Mouse (Mus musculus): ENCODE data around the gene Selenoo. TPM values are rescaled to one million over a fixed set of nuclear protein-coding genes. Genes with fewer than 3 reads are reported as not detected.

Selenoo gene
- total and polyA plus RNA-seq, 2 experiments, result 91.0 to 122 TPM

DNA sequence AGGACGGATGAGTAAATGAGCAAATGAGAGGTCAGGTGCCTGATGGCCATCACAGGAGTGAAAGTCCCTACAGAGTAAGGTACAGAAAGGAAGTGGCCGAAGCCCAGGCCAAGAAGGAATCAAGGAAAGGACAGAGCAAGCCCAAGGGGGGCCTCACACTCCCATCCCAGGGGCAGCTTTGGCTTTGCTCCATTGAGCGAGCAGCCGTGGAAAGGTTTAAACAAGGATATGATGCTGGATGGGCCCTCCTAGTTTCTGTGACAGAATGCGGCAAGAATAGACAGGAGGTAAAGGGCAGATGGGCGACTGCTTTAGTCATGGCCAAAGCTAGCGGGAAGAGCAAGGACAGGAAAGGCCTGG lies 49.1 kb downstream of the Selenoo start:
- no peak overlapping the region for H3K9ac ChIP-seq (ENCODE audit: low read depth, low read length)
- no peak for DNase-seq (ENCODE audit: extremely low read depth, low read depth, low spot score)
- H3K4me1 ChIP-seq (ENCODE audit: control insufficient read depth, insufficient read depth, low read length), result no peaks in the 10 kb centered on the region
- H3K4me3 ChIP-seq (ENCODE audit: insufficient read depth, low read depth, low read length), result no peak overlapping the region
- TF ChIP-seq CTCF (IDR thresholded peaks at IDR 0.05; ENCODE audit: low read depth, low read length) (no peak), POLR2A (IDR thresholded peaks at IDR 0.05; ENCODE audit: extremely low read depth, insufficient read depth, low read length) (no peak)
- 87% methylated on average over 7 of the region's 7 CpGs for WGBS
- no peaks in the 10 kb centered on the region for H3K36me3 ChIP-seq (ENCODE audit: control insufficient read depth, insufficient read depth, low read length)
- no peaks in the 10 kb centered on the region for H3K27me3 ChIP-seq (ENCODE audit: control insufficient read depth, insufficient read depth, low read length)
- H3K27ac ChIP-seq (replicated peaks; ENCODE audit: insufficient read depth, low read depth, low read length), result no peak overlapping the region
- no peaks in the 10 kb centered on the region for H3K79me2 ChIP-seq (ENCODE audit: control insufficient read depth, insufficient read depth, low read length)

DNA sequence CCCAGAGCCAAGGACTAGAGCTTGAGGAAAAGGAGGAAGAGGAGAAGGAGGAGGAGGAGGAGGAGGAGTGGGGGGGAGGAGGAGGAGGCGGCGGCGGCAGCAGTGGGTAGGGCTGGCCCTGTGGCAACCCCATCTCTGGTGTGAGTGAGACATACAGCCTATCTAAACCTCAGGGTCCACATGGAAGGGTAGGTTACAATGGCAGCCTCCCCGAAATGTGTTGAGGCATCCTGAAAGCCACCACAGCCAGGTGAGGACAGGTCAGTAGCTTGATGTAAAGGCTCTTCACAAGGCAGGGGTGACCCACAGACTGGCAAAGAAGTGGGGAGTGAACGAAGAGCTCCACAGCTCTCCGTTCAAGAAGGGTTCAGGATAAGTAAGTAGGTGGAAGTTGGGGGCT lies 49.6 kb downstream of the Selenoo start:
- no peak overlapping the region for H3K27ac ChIP-seq (replicated peaks; ENCODE audit: insufficient read depth, low read depth, low read length)
- no peak overlapping the region for H3K9ac ChIP-seq (ENCODE audit: low read depth, low read length)
- H3K4me3 ChIP-seq (ENCODE audit: insufficient read depth, low read depth, low read length), result no peak overlapping the region
- H3K4me1 ChIP-seq (ENCODE audit: control insufficient read depth, insufficient read depth, low read length), result no peaks in the 10 kb centered on the region
- no peak for TF ChIP-seq CTCF (IDR thresholded peaks at IDR 0.05; ENCODE audit: low read depth, low read length)
- TF ChIP-seq POLR2A (IDR thresholded peaks at IDR 0.05; ENCODE audit: extremely low read depth, insufficient read depth, low read length), result no peak
- WGBS, result 86% methylated on average over 6 of the region's 6 CpGs
- no peaks in the 10 kb centered on the region for H3K79me2 ChIP-seq (ENCODE audit: control insufficient read depth, insufficient read depth, low read length)
- H3K27me3 ChIP-seq (ENCODE audit: control insufficient read depth, insufficient read depth, low read length), result no peaks in the 10 kb centered on the region
- no peak for DNase-seq (ENCODE audit: extremely low read depth, low read depth, low spot score)
- H3K36me3 ChIP-seq (ENCODE audit: control insufficient read depth, insufficient read depth, low read length), result no peaks in the 10 kb centered on the region

DNA sequence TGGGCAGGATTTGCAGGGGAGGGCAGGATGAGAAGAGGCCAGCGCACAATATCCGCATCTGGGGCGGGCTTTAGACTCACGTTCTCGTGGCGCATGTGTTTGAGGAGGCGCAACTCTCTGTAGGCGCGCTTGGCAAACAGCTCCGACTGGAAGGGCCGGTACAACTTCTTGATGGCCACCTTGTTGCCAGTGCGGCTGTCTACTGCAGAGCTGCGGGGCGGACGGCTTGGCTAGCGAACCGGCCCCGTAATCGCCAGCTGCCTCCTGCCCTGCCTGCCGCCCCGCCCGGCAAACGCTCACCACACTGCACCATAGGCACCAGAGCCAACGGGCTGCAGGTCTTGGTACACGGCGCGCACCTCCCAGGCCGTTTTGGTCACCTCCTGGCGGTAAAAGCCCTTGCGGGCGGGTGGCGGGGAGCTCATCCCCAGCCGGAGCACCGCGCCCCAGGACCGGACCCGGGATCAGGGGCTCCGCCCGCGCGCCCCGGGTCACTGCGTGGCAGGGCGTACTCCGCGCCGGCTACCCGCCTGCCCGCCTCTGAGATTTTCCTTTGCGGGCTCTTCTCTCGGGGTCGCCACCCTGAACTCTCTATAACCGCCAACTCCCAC lies 51.3 kb downstream of the Selenoo start:
- 2% methylated on average over 52 of the region's 53 CpGs for WGBS
- peak overlapping the region; percentile 84 for H3K9ac ChIP-seq (ENCODE audit: low read depth, low read length)

DNA sequence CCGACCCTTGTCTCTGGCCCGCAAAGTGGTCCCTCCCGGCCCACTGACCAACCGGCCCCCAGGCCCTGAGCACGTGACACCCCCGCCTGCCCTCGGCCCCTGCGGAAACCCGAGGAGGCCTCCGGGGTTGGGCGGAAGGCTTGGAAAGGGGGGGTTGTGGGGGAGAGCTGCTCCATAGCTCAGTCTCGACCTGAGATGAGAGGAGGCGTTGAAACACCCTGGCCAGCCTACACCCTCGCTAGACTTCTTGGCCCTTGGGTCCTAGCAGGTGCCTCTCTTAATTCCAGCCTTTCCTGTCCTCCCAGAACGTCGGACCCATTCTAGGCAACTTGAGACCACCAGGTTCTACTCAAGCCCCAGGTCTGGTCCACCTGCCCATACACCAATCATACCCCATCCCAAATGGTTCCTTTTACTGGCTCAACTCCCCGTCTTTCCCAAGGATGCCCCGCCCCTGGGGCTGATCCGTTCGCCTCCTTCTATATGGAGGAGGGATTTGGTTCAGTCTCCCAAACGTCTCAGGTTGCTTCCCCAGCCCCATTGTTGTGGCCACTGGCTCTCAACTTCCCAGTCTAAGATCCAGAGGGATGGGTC lies 51.9 kb downstream of the Selenoo start, which contains the start of gene Mapk12:
Gene Mapk12 (minus strand): TSS at position 45 of the 594 bp plus-strand sequence.
- DNase-seq (ENCODE audit: extremely low read depth, low read depth, low spot score), result no peak
- Histone ChIP-seq H3K4me1 (ENCODE audit: control insufficient read depth, insufficient read depth, low read length) (no peaks in the 10 kb centered on the region), H3K27me3 (ENCODE audit: control insufficient read depth, insufficient read depth, low read length) (0 out of 2 replicates have a peak, but pooled peaks cover 2% of the 10 kb centered on the region), H3K4me3 (ENCODE audit: insufficient read depth, low read depth, low read length) (peak within 1 kb of the TSS; percentile 79), H3K79me2 (ENCODE audit: control insufficient read depth, insufficient read depth, low read length) (no peaks in the 10 kb centered on the region), H3K36me3 (ENCODE audit: control insufficient read depth, insufficient read depth, low read length) (no peaks in the 10 kb centered on the region), H3K9ac (ENCODE audit: low read depth, low read length) (peak within 1 kb of the TSS; percentile 84), H3K27ac (replicated peaks; ENCODE audit: insufficient read depth, low read depth, low read length) (peak within 1 kb of the TSS; percentile 59)
- TF ChIP-seq POLR2A (IDR thresholded peaks at IDR 0.05; ENCODE audit: extremely low read depth, insufficient read depth, low read length), result no peak
- no peak for TF ChIP-seq CTCF (IDR thresholded peaks at IDR 0.05; ENCODE audit: low read depth, low read length)
- WGBS, result 2% methylated on average over 21 of the region's 21 CpGs

More for the DNA sequence above, 51.3 kb downstream of the Selenoo start:
- Histone ChIP-seq H3K4me3 (ENCODE audit: insufficient read depth, low read depth, low read length) (peak overlapping the region; percentile 79), H3K27me3 (ENCODE audit: control insufficient read depth, insufficient read depth, low read length) (no peaks in the 10 kb centered on the region), H3K4me1 (ENCODE audit: control insufficient read depth, insufficient read depth, low read length) (no peaks in the 10 kb centered on the region), H3K36me3 (ENCODE audit: control insufficient read depth, insufficient read depth, low read length) (no peaks in the 10 kb centered on the region), H3K79me2 (ENCODE audit: control insufficient read depth, insufficient read depth, low read length) (no peaks in the 10 kb centered on the region), H3K27ac (replicated peaks; ENCODE audit: insufficient read depth, low read depth, low read length) (peak overlapping the region; percentile 59)
- DNase-seq (ENCODE audit: extremely low read depth, low read depth, low spot score), result no peak
- no peak for TF ChIP-seq CTCF (IDR thresholded peaks at IDR 0.05; ENCODE audit: low read depth, low read length)
- TF ChIP-seq POLR2A (IDR thresholded peaks at IDR 0.05; ENCODE audit: extremely low read depth, insufficient read depth, low read length), result no peak

DNA sequence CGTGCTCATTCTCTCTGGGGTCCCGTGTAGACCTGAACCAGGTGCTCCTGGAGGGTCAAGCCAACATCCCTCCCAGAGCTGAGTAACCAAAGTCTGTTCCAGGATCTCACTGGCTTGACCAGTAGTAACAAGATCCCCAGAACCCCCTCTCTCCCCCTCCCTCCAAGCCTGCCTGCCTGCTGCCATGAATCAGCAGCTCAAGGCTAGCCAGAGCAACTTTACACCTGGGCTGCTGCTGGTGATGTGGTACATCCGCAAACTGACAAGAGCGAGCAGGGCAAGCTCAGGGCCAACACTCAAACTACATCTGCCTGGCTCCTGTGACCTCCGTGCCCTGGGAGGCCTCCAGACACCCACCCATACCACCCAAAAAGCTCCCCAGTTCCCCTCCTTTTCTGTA lies 52.6 kb downstream of the Selenoo start:
- H3K27me3 ChIP-seq (ENCODE audit: control insufficient read depth, insufficient read depth, low read length), result peaks cover 8% of the 10 kb centered on the region
- WGBS, result 20% methylated on average over 5 of the region's 5 CpGs
- DNase-seq (ENCODE audit: extremely low read depth, low read depth, low spot score), result no peak

DNA sequence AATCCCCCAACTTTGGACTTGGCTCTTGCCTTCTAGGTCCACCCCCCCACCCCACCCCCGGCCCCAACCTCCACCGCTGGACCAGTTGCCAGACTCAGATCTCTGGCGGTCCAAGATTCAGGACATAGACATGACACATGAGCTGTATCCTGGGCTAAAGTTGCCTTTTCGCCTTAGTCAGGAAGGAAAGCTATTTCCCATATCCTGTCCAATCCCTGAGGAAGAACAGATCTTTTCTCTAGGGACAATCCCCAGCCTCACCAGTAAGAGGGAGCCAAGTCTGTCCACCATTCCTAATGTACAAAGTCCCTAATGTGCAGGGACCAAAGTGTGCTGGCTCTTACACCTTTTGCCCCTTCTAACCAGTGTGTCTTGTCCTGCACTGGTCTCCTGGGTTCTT lies 53.0 kb downstream of the Selenoo start:
- no peak for TF ChIP-seq POLR2A (IDR thresholded peaks at IDR 0.05; ENCODE audit: extremely low read depth, insufficient read depth, low read length)
- TF ChIP-seq CTCF (IDR thresholded peaks at IDR 0.05; ENCODE audit: low read depth, low read length), result no peak
- Histone ChIP-seq H3K79me2 (ENCODE audit: control insufficient read depth, insufficient read depth, low read length) (no peaks in the 10 kb centered on the region), H3K9ac (ENCODE audit: low read depth, low read length) (no peak overlapping the region), H3K4me1 (ENCODE audit: control insufficient read depth, insufficient read depth, low read length) (no peaks in the 10 kb centered on the region), H3K36me3 (ENCODE audit: control insufficient read depth, insufficient read depth, low read length) (no peaks in the 10 kb centered on the region), H3K27me3 (ENCODE audit: control insufficient read depth, insufficient read depth, low read length) (peaks cover 10% of the 10 kb centered on the region), H3K4me3 (ENCODE audit: insufficient read depth, low read depth, low read length) (no peak overlapping the region), H3K27ac (replicated peaks; ENCODE audit: insufficient read depth, low read depth, low read length) (0 out of 2 replicates have a peak overlapping the region, but pooled peaks have one; percentile 18)
- no peak for DNase-seq (ENCODE audit: extremely low read depth, low read depth, low spot score)
- WGBS, result 64% methylated on average over 4 of the region's 4 CpGs

More for the DNA sequence above, 52.6 kb downstream of the Selenoo start:
- Histone ChIP-seq H3K4me3 (ENCODE audit: insufficient read depth, low read depth, low read length) (no peak overlapping the region), H3K27ac (replicated peaks; ENCODE audit: insufficient read depth, low read depth, low read length) (no peak overlapping the region), H3K9ac (ENCODE audit: low read depth, low read length) (no peak overlapping the region), H3K4me1 (ENCODE audit: control insufficient read depth, insufficient read depth, low read length) (no peaks in the 10 kb centered on the region), H3K79me2 (ENCODE audit: control insufficient read depth, insufficient read depth, low read length) (no peaks in the 10 kb centered on the region), H3K36me3 (ENCODE audit: control insufficient read depth, insufficient read depth, low read length) (no peaks in the 10 kb centered on the region)
- TF ChIP-seq CTCF (IDR thresholded peaks at IDR 0.05; ENCODE audit: low read depth, low read length) (no peak), POLR2A (IDR thresholded peaks at IDR 0.05; ENCODE audit: extremely low read depth, insufficient read depth, low read length) (no peak)

Measured in liver, adult 2 months (tissue).